Mouse (Mus musculus) heart, postnatal 0 days (tissue): Measurements from ENCODE around the gene Iqch.

Experiments used
- CTCF ChIP-seq: IDR thresholded peaks from 2 replicates; pipeline ENCODE4 v1.5.1; 2016; ENCODE audit warnings: antibody characterized with exemption, control low read depth, low read depth
- EP300 ChIP-seq: IDR thresholded peaks from 2 replicates; pipeline ENCODE4 v1.6.1; 2016; ENCODE audit warnings: antibody characterized with exemption, low read depth

DNA sequence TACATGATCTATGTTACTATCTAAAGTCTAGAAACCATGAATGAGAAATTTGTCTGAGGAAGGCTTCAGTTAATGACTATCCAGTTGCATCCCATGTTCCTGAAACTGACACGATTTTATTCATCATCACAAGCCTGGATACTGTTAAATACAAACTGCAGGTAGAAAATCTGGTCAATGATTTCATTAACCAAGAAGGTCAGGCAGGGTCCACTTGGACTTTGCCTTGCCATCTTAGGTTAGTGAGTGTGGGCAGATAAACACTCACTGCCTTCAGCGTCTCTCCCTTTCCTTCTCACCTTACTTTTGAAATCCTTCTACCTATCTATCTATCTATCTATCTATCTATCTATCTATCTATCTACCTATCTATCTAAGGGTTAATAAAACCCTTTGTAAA is 211.0 kb downstream of the Iqch start:
- TF ChIP-seq CTCF, result no peak
- TF ChIP-seq EP300, result no peak
